Mouse (Mus musculus) frontal cortex, postnatal 36 days (tissue): ENCODE results near the gene Olfr655.

Experiments used
- DNase-seq, 2 experiments: peaks; one replicate each; pipeline ENCODE4 v3.0.0; 2022; ENCODE audit warnings: low spot score in 2 of 2

Olfr655 gene

DNA sequence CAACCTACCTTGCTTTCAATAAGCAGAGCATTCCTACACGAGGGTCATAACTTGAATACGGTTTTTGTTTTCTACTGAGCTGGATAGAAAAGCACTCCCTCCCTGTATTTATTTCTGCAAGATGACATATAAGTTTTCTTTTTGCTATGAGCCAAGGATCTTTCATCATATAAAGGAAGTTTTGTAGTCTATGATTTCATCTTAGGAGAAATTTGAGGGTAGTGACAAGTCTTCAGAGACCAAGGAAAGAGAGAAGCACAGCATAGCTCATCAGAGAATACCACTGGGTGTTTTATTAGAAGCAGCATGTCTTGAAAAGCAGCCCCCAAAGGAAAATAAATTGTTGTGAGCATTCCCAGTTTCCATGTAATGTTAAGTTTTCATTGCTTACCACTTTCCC, at the start of gene Olfr655:
Olfr655 (minus strand) TSS at position 101 of the 400 bp plus-strand sequence.
- no peak for DNase-seq

DNA sequence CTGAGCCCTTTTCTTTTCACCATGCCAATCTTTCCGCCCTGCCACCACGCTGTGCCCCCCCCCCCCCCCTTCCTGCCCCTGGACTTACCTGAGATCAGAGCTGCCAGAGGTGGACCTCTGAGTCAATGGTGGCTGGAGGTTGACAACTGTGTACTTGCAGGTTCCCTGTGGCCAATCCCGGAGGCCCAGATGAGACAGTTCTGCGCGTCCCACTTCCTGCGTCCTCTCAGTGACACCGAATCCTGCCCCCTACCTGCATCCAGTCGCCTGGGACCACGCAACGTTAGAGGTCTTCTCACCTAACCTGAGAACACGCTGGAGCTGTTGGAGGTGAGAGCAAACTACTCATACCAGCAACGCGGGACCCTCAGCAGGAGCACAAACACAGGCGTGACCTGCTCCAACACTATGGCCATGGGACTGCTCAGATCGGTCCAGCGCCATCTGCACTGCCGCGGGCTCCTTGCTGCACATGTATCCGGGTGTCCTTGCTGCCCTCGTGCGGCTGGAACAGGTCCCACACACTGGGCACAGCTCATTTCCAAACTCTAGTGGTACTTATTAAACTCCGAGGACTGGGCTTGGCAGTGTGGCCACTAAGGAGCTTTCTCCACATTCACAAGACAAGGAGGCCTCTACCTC, 45.4 kb upstream of the Olfr655 start, which contains the start of gene Olfr658:
Olfr658 (minus strand) TSS at position 465 of the 642 bp plus-strand sequence.
- peak; percentile 9 to 16 for DNase-seq

DNA sequence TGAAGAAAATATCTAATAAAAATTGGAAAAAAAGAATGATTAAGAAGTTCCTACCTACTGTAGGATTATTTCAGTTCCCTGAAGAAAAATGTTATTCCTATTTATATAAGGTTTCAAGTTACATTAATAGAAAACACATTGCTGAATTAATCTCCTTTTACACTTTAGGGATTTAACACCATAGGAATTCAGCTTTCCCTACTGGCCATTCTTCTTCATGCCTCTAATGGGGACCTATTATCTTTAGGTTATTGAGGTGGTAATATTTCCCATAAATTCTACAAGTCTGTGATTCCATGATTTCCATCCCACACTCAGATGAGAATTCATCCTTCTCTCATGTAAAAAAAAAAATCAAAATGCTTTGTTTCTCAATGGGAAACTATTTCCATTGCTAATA, 22.9 kb upstream of the Olfr655 start, which contains the start of gene Olfr657:
Olfr657 (plus strand) TSS at position 301 of the 400 bp plus-strand sequence.
- DNase-seq, result no peak

DNA sequence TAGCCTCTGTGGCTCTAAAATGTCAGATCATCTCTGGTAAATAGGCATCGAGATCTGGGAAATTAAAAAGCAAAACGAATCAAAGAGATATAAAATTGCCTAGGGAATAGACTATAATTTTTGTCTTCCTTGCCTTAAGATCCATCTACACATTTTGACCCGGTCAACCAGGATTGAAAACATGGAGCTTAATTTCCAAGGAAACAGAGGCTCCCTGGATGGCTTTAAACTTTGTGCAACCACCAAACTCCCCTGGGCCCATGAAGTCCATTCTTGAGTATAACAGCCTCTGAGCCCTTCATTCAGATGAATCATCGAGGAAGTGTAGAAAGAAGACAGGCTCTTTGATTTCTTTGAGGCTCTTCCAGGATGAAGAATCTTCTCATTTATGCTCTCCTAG, 12.1 kb upstream of the Olfr655 start, which contains the start of gene Olfr656:
Olfr656 (plus strand) TSS at position 301 of the 400 bp plus-strand sequence.
- no peak for DNase-seq

DNA sequence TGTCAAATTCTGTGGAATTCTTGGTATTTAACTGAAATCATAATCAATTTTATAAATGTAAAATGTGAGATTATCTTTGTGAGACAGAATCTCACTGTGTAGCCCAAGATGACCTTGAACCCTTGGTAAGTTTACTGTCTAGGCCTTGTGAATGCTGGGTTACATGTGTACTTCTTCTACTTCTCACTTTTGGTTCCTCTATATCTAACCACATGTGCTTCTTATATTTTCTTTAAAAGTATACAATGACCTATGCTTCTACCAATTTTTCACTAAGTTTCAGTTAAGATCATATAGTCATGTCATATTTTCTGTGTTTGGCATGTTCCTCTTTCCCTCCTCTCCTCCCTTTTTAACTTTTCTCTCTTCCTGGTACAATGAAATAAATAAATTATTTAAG, 3.1 kb upstream of the Olfr655 start:
- DNase-seq, result no peak

DNA sequence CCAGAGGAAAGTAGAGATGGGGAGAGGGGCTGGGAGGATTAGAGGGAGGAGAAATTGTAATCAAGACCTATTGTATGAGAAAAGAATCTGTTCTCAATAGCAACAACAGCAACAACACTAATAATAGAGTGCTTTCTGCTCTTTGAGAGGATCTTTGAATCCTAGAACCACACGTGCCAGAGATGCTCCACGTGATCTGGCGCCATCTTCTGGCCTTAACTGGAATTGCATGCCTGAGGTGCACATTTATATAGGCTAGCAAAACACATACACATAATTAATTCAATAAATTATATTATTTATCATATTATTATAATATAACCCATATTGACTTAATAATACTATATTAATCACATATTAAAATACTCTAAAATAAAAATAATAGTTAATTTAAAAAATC, 1.6 kb upstream of the Olfr655 start:
- no peak for DNase-seq

DNA sequence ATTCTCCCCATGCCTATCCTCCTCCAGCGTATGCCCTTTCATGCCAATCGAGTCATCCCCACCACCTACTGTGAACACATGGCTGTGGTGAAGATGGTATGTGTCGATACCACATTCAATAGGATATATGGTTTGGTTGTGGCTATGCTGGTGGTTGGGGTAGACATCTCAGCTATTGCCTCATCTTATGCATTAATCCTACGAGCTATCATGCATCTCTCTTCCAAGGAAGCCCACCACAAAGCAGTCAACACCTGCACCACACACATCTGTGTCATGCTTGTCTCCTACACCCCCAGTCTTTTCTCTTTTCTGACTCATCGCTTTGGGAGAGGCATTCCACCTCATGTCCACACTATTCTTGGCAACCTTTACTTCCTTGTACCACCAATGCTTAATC, 13.3 kb downstream of the Olfr655 start:
- DNase-seq, result no peak

DNA sequence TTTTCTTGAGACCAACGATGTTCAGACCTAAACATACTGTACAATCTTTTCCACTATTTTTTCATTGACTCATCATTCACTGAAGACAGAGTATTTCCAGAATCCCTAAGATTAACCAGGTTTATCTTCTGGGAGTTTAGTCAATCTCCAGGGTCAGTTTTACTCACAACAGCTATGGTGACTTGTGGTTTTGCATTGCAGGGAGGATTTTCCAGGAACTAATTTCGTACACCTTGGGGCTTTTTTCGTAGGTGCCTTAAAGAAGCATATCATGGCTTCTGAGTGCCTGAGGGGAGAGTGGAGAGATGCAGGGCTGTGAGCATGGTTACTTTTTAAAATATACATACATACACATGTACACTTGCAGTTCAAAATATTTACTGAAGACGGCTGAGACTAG, 14.9 kb downstream of the Olfr655 start, which contains the start of gene Olfr654:
Olfr654 (plus strand) TSS at position 301 of the 400 bp plus-strand sequence.
- no peak for DNase-seq

DNA sequence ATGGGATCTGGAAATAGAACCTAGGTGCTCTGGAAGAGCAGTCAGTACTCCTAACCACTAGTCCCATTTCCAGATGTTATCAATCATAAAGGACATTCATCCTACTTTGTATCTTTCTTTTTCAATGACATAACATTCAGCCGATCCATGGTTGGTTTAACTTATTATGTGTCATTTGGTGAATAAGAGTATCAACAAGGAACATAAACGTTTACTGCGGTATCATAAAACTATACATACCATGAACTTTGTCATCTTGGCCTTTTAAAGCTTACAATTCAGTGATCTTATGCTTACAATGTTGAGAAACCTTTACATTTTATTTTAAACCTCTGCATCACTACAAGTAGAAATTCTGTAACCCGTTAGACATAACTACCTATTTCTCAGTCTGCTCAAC, 20.1 kb downstream of the Olfr655 start:
- DNase-seq, result no peak

DNA sequence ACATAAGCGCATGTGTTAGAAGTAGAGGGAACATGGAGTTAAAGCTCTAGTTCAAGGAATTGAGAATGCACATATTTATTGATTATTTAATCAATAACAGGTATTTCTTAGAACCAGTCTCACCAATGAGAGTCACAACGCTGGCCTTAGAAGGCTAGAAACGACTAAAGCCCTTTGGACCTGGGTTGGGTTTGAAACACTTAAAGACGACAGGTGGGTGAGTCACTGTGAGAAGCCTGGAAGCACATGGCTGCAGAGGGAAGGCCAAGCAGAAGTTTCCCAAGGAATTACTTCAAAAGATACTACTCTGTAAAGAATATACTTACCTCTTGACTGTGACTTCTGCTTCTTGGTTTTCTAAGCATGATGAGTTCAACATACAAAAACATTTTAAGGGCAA, 20.7 kb downstream of the Olfr655 start:
- DNase-seq, result no peak

DNA sequence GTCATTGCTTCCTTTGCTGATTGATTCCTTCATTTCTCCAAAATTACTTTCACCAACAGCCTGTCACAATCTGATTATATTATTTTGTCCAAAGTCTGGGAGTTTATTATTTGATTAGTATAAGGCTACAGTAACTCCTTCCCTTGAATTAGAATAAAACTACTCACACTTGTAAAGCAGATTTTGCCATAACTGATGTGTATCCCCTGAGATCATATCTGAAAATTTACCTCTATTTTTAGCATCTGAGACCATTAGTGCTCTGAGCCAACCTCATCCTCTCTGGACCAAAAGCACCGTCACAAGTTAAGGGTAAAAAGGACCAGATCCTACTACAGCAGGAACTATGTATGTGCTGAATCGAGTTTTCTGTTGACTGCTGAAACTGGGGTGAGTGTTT, 24.6 kb downstream of the Olfr655 start, which contains the start of gene Olfr653:
Olfr653 (plus strand) TSS at position 301 of the 400 bp plus-strand sequence.
- no peak for DNase-seq

DNA sequence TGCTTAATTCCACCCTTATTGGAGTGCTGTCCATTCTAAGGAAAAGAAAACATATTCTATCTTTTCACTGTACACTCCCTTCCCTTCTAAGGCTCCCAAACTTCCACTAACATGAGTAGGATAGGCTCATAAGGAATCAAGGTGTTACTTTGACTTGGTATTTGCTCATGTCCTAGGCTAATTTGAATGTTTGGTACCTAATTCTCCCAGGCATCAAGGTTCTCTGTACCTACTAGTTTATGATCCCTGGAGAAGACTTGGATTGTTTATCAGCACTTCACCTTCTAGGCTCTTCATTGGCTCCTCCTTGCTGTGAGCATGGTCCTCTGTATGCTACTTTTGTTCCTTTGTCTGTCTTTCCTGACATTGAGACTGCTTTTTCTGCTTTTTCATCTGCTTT, 41.0 kb downstream of the Olfr655 start, which contains the start of gene Olfr652:
Olfr652 (plus strand) TSS at position 301 of the 400 bp plus-strand sequence.
- no peak for DNase-seq

DNA sequence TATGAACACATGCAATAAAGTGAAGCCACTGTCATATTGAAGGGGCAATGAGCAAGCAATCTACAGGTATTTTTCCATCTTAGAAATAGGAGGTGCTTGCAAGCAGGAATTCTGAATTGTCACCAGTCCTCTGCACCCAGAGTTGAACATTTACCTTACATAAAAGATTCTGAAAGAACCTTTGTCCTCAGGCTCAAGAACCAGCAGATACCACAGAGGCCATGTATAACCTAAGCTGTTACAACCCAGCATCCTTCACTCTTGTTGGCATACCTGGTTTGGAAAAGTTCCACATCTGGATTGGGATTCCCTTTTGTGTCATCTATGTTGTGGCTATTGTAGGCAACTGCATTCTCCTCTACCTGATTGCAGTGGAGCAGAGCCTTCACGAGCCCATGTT, 48.9 kb downstream of the Olfr655 start:
- DNase-seq, result no peak

DNA sequence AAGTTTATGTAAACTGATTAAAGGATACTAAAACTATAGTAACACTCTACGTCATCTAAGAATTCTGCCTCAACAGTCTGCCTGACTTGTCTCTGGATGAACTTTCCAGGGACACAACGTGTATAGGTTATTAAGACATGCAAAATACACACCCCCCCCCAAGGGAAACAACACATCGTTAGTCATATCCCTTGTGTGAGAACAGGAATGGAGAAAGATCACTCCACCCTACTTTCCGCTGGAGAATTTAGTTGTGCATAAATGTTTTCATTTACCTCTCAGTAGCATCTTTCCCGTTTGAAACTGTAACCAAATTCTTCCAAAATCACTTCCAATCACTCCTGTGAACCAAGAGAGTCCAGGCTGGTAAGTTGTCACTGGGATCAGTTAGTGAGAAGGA, 51.7 kb downstream of the Olfr655 start, which contains the start of gene Olfr651:
Olfr651 (plus strand) TSS at position 301 of the 400 bp plus-strand sequence.
- DNase-seq, result no peak
